Mouse (Mus musculus): ENCODE results near the gene Eif3g. TPM values are rescaled to one million over a fixed set of nuclear protein-coding genes. Genes with fewer than 3 reads are reported as not detected.

Gene Eif3g
- total RNA-seq, 2 experiments from 2014 or later, result 80.6 to 88.4 TPM

DNA sequence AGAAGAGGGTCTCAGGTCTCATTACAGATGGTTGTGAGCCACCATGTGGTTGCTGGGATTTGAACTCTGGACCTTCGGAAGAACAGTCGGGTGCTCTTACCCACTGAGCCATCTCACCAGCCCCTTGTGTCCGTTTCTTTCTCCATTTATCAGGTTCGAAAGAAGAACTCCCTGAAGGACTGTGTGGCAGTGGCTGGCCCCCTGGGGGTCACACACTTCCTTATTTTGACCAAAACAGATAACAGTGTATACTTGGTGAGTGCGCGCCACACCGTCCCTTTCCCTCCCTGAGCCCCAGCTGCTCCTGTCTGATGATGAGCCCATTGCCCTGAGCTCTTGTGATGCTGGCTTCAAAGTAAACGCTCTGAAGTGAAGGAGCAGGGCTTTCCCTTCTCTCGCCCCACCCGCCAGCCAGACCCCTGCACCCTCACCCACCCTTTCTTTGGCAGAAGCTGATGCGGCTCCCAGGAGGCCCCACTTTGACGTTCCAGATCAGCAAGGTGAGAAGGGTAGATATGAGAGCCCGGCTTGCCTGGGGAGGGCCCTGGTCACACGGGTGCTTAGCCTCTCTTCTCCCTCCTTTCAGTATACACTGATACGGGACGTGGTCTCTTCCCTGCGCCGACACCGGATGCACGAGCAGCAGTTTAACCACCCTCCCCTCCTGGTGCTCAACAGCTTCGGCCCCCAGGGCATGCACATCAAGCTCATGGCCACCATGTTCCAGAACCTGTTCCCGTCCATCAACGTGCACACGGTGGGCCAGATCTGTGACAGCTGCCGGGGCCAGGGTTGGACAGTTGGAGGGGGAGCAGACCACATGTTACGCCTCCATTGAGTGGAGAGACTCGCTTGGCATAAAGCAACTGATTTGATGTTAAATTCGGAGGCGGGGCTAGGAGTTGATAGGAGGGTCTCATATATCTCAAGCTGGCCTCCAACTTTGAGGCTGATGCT lies 9.0 kb downstream of the Eif3g start:
- ATAC-seq (ENCODE audit: poor library complexity, severe bottlenecking), result no peak

DNA sequence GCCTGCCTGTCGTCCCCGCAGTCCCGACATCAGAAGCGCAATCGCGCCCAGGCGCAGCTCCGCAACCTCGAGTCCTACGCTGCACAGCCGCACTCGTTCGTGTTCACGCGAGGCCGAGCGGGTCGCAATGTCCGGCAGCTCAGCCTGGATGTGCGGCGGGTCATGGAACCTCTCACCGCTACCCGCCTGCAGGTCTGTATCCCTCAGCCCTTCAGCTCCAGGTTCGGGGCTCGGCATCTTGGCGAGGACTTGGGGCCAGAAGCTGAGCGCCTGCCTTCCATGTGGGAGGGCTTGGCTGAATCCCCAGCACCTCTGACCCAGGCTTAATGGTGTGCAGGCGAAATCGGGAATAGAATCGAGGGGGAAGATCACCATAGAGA lies 10.0 kb downstream of the Eif3g start:
- ATAC-seq (ENCODE audit: poor library complexity, severe bottlenecking), result no peak

DNA sequence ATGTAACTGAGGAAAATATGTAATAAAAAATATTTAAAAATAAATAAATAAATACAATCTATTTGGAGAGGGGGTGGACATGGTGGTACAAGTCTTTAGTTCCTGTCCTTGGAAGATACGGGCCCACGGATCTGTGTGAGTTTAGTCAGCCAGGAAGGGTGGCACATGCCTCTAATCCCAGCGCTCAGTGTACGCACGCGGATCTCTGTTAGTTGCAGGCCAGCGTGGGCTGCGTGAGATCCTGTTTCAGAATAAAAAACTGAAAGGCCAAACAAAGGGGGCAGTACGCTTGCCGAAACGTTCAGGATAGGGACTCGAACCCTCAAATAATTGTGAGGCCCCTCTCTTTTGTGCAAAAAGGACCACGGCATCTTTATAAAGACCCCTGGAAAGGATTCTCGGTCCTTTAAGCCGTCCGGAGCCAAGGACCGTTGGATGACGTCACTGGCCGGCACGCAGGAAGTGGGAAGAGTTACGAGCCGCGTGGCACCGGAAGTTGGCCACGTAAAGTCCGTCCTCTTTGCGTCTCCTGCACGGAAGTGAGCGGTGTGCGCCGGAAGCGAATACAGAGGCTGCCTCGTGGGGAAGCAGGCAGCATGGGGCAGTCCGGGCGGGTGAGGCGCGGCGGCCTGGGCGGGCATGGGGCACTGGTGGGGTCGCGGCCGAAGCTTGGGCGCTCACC lies 10.6 kb downstream of the Eif3g start, which contains the start of gene Ppan:
Gene Ppan, plus strand, starts transcription at position 472 of the 682 bp plus-strand sequence.
- ATAC-seq (ENCODE audit: poor library complexity, severe bottlenecking), result peak; percentile 99

GRCm38 (mm10) chr9:20887191-20887590 lies 11.2 kb downstream of the Eif3g start:
- no peak for ATAC-seq (ENCODE audit: poor library complexity, severe bottlenecking)

DNA sequence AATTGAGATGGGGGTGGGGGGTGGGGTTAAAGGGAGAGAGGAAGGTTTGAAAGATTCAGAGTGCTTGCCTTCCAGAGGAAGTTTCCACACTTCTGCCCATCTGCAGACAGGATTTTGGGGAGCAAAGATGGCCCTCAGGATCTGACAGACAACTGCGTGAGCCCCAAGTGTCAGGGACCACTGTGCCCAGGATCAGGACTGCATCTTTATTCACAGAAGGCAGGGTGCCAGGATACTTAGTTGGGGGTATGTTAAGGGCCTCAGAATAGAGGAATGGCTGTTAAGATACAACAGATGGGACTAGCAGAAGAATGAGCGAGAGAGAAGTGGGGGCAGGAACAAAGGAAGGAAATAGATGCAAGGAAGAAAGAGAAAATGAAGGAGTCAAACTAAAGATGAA lies 11.9 kb downstream of the Eif3g start:
- ATAC-seq (ENCODE audit: poor library complexity, severe bottlenecking), result no peak

GRCm38 (mm10) chr9:20879097-20879792 lies 19.2 kb downstream of the Eif3g start, which contains the start of gene Angptl6:
Angptl6 (minus strand) TSS chr9:20879727.
- no peak for ATAC-seq (ENCODE audit: poor library complexity, severe bottlenecking)

GRCm38 (mm10) chr9:20878710-20879065 lies 19.7 kb downstream of the Eif3g start:
- no peak for ATAC-seq (ENCODE audit: poor library complexity, severe bottlenecking)

- ATAC-seq (ENCODE audit: poor library complexity, severe bottlenecking), result peak; percentile 94
These were observed 20.2 kb downstream of the Eif3g start for GRCm38 (mm10) chr9:20878041-20878709.

DNA sequence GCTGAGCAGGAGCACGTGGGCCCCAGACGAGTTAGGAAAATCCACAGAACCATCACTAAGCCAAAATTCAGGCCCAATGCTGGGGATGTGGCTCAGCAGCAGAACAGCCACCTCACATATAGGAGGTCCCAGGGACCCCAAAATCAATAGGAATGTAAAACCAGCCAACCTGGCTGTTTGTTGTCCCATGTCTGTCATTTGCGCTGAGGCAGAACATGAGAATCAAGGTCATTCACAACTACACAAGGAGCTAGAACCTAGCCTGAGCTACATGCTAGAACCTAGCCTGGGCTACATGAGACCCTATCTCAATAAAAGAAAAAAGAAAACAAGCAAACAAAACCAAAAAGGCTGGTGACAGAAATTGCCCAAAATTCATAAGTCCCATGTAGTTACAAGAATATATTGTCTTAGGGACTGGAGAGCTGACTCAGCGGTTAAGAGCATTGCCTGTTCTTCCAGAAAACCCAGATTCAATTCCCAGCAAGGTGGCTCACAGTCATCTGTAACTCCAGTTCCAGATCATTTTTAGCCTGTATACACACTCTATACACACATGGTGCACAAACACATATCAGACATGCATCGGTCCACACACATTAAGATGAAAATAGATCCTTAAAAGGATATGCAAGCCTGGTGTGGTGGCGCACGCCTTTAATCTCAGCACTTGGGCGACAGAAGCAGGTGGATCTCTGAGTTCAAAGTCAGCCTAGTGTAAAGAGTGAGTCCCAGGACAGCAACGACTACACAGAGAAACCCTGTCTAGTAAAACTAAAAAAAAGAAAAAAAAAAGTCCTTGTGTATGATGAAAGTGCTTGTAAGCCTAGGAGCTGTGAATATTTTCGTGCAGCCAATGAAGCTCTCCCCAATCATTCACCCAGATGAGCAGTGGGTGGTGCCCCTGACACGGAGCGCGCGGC lies 21.0 kb downstream of the Eif3g start:
- no peak for ATAC-seq (ENCODE audit: poor library complexity, severe bottlenecking)

DNA sequence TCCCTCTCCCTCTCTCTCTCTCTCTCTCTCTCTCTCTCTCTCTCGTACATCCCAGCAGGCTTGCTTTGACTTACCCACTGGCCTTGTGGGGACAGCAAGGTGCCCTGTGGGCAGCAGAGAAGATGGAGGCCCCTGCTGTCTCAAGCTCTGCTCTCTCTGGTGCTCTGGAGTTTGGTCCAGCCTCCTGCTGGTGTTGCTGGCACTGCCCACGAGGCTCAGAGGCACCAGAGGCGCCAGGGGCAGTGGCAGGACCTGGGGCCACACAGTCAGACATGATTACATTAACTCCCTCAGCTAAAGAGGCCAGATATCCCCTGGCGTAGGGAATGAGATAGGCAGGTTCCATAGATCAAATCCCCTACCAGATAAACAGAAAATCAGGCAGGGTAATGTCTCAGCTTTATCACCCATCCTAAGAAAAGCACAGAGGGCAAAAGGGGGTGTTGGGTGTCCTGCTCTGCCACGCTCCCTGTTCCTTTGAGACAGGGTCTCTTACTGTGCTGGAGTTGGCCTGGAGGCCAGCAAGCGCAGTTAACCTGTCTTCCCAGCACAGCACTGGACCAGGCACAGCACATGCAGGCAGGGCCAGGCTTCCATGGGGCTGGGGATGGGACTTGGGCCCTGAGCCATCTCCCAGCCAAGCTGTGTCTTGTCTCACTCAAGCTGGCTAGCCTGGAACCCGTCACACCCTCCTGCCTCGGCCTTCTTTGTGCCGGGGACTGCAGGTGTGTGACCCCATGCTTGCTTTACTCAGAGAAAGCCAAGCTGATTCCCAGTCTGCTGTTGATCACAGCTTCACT lies 21.9 kb downstream of the Eif3g start:
- ATAC-seq (ENCODE audit: poor library complexity, severe bottlenecking), result no peak

DNA sequence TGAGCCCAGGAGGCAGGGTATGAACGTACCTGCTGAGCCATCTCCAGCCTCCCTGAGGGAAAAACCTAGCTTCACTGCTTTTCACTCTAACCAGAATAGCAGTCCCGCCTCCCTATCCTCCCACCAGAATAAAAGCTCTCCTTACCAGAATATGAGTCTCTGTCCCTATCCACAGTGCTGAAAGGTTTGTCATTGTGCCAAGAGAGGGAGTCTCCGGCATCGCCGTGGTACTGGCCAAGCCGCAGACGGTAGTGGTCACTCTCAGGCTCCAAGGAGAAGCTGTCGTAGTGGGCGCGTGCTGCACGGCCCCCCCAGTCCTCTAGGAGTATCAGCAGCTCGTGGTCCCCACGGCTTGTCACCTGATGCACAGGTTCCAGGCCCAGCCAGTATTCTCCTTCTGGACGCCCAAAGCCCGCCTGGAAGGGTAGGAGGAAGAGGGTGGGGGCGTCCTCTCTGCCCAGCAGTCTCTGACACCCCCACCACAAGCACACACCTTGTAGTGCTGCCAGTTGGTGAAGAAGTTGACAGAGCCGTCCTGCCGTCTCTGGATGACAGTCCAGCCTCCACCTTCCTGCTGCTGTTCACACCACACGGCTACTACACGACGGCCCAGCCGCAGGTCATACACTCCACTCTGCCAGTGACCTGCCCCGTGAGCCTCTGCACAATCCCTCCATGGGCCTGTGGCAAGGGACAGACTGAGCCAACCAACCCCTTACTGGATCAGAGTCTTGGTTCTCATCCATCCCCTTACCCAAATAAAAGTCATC lies 23.2 kb downstream of the Eif3g start:
- no peak for ATAC-seq (ENCODE audit: poor library complexity, severe bottlenecking)

- no peak for ATAC-seq (ENCODE audit: poor library complexity, severe bottlenecking)
These were observed 24.9 kb downstream of the Eif3g start for GRCm38 (mm10) chr9:20873521-20873920.

- no peak for ATAC-seq (ENCODE audit: poor library complexity, severe bottlenecking)
These were observed 25.4 kb downstream of the Eif3g start for GRCm38 (mm10) chr9:20872991-20873390.

DNA sequence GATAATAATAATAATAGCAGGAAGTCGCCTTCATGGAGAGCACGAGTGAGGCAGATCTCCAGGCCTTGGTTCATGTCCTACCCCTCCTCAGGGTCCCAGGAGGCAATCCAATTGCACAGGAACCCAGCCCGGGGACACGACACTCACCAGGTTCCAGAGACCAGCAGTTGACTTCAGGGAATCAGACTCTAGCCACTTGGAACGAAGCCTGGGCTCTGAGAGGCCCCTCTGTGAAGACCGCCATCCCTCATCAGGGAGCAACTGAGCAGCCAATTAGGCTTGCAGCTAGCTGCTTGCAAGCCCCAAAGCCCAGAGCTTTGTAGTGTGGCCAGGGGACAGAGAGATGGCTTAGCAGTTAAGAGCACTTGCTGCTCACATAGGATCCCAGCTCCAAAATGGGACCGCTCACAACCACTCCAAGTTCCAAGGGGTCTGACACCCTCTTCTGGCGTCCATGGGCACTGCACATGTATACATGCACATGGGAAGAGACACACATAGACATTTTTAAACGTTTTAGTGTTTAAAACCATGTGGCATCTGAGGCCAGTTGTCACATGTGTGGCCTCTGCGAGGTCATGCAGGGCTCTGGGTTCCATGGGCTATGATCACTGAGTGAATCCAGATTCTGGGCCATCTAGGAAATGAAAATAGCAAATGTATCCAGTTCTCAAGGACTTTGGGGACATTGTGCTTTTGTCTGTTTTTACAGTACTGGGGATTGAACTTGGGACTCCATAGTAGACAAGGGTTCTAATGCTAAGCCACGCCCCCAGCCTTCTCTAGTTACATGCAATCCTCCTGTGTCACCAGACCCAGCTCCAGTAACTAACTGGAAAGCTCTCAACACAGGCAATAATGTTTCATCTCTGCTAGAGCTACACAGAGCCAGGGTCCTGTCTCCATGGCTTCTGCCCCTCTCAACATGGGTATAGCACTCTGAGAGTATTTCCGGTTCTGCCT lies 27.9 kb downstream of the Eif3g start:
- ATAC-seq (ENCODE audit: poor library complexity, severe bottlenecking), result no peak

DNA sequence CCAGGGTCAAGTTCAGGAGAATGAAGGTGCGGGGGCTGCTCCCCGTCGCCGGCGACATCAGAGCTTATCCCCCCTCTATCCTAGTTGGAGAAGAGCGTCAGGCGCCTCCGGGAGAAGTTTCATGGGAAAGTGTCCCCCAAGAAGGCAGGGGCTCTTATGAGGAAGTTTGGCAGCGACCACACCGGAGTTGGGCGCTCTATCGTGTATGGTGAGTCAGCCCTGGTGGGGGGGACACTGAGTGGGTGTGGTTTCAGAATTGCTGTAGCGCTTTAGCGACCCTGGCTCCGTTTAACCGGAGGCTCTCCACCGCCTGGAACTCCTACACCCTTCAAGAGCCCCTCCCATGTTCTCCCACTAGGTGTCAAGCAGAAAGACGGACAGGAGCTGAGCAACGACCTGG lies 29.2 kb downstream of the Eif3g start:
- ATAC-seq (ENCODE audit: poor library complexity, severe bottlenecking), result no peak

GRCm38 (mm10) chr9:20868448-20869001 lies 29.9 kb downstream of the Eif3g start, which contains the start of gene A230050P20Rik:
A230050P20Rik (plus strand) TSS chr9:20868642.
- ATAC-seq (ENCODE audit: poor library complexity, severe bottlenecking), result peak; percentile 35

DNA sequence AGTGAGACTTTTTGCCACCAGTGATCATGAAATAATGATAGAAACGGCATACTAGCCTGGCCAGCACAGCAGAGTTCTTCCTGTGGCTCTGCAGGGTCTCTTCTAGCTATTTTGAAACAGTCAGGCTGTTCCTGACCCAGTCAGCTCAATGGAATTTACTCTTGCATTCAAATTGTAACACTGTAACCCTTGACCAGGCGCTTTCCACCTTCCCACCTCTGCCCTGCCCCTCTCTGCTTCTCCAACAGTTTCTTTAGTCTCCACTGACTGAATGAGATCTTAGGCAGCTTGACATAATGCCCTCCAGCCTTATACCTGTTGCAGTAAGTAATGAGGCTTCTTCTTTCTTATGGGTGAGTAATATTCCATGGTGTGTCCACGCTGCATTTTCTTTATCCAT lies 31.5 kb downstream of the Eif3g start:
- no peak for ATAC-seq (ENCODE audit: poor library complexity, severe bottlenecking)

All from megakaryocyte, adult 5-6 weeks (primary cell).